Mouse (Mus musculus) spleen, postnatal 36 days (tissue): ENCODE measurements around the gene Abcc5.
"Not testable (repeated sequence)": the region's sequence is repeated elsewhere in the genome, so short reads cannot be mapped to it uniquely, and the experiment has no call there.

Source experiments
- DNase-seq, 2 experiments: peaks; one replicate each; pipeline ENCODE4 v3.0.0; 2022; ENCODE audit warnings: low spot score in 2 of 2, mixed read lengths in 1 of 2

The Abcc5 gene

DNA sequence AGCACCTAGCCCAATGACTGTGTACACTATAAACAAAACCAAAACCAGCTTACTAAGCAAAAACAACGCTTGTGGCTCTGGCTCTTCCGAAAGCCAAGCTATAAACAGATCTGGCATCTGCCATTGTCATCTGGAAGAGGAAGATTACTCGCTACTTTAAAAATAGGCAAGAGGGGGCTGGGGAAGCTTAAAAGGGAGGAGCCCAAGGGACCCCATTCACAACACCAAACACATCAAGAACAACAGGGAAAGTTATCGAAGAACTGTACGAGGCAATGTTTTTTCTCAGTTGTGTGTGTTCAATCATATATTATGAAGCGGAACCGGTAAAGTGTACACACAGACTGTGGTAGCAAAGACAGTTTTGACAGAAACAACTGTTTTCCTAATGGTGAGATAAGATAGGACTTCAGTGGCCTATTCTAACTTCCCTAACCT lies 1.9 kb downstream of the Abcc5 start:
- DNase-seq, result no peak

DNA sequence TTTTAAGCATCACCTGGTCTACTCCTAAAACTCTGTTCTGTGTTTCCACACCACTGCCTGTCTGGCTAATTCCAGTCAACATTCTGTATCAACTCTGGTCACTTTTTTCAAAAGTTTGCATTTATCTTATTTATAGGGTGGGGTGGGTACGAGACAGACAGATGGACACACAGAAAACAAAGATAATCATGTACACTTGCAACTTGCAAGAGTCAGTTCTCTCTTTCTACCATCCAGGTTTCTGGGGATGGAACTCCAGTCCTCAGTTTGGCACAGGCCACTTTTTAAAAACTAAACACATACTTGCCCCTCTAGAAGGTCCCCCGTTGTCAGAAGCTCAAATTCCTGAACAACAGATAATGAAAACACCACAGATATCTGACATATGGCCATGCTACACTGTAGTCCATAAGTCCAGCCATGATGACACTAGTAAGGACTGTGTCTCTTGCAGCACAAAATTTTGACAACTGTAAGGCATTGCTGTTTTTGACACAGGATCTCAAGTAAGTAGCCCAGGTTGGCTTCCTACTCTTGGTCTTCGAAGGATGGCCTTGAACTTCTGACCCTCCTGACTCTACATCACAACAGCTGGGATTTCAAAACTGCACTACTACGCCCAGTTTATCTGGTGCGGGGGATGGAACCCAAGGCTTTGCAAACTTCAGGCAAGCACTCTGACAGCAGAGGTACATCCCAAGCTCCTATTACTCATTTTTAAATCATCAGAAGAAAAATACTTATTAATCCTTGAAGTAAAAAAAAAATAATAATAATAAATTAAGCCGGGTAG lies 3.1 kb downstream of the Abcc5 start:
- no peak for DNase-seq

DNA sequence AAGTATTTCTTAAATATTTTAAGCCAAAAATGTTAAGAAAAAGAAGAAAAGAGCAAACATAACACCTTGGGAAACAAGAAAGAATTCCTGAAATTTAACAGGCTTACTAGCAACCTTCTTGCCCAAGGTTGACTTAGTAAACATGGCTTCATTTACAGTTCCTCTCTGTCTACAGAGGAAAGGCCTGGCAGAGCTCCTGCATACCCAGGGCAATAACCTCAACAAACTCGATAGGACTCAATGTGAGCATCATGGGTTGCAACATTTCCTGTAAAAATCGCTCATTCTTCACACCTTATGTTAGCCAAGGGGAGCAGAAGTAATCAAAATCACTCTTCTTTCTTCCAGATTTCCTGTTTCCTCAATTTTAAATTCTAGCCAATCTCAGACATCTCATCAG lies 8.1 kb downstream of the Abcc5 start:
- no peak for DNase-seq

DNA sequence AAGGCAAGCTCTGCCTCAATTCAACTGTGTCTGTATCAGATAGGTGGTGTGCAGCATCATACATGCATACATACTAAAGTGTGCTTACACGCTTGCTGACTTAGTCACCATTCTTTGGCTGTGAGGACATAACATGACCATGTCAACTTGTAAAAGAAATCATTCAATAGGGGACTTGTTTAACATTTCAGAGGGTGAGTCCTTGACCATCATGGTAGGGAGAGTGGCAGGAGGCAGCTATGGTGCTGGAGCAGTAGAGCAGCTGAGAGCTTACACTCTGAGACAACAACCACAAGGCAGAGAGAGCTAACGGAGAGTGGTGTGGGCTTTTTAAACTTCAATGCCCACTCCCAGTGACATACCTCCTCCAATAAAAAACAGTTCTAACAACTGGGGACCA lies 9.9 kb downstream of the Abcc5 start:
- no peak for DNase-seq

DNA sequence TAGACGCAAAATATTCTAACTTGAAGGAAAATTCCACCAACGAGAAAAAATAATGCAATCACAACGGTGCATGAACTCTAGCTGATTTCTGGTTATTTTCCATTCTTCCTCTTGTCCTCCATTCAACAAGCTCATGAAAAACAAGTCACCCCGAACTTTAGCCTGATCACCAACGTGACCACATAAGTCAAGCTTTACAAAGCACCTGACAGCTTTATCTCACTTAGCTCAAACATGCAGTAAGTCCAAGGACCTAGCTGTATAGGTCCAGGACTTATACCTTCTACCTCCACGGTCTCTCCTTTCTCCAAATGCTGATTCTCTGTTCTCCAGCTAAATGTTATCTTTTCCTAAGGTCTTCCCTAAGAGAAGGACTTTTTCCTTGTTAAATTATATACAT lies 10.4 kb downstream of the Abcc5 start:
- DNase-seq, result no peak

DNA sequence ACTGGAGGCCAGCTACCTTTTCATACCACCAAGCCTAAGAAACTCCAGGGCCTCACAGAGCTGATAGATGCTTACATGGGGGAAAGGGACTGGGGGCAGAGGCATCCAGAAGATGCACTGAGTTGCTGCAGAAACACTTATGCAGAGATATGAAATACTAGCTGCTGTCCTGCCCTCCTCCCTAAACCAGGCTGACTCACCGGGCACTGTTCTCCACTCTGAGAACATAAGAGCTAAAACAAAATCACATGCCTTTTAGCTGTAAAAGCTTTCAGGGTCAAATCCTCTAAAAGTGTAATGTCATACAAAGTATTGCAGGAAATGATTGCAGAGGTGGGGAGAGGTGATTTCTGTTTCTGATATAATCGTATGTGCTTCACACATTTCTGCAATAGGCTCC lies 11.0 kb downstream of the Abcc5 start:
- DNase-seq, result no peak

DNA sequence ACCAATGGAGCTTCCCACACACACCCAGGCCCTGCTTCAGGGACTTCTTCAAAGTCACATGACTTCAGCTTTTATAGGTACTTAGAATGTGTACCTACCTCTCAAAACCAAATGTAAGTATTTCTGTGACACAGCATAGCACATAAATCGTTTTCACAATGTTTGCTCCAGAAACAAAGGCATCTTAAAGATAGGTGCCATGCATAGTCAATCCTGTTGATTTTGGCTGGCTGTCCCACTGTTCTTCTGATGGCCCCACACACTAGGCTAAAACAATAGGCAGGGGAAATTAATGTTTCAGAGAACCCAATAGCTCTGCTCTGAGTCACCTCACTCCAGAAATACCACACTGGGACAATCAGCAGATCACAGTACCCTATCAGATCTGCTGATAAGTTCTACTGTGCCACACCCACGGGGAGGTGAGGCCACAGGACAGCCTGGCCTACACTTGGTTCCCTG lies 12.3 kb downstream of the Abcc5 start:
- no peak for DNase-seq

DNA sequence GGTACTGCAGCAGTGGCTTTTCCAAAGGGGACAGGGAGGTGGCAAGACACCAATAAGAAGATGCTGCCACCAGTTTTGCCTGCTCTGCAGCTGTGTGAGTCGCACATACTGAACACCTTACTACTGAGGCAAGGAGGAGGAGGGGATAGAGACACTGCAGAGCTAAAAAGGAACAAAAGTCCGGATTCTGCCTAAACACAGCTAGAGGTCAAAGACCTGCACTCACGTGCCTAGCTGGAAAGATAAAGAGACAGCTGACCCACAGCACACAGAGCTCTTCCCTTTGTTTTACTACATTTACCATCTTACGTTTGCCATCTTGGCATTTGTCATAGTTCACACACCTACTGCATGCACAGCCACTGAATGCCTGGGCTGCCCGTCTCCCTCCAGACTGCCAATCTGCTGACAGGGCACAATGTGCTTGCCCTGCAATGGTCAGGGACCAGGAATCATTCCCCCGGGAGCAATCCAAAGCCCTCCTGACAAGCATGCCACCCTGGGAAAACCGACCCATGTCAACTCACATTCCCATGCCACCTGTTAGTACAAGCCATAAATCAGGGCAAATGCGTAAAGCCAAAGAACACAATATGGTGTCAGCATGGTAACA lies 14.1 kb downstream of the Abcc5 start:
- no peak for DNase-seq

DNA sequence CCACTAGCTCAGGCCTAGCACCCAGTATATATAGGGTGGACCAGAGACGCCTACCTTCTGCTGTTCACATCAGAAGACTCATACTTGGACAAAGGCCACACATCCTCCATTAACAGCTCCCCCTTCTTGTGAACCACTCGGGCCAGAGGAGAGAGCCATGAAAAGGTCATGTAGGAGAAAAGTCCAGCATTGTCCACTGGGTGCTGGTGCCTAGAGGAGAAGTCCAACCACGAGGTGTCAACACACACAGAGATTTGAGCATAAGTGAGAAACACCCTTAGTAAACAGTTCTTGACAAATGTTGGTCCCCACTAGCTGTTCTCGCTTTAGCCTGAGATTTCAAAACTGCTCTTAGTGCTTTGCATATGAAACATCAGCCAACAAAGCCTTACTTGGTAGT lies 20.9 kb downstream of the Abcc5 start:
- no peak for DNase-seq

DNA sequence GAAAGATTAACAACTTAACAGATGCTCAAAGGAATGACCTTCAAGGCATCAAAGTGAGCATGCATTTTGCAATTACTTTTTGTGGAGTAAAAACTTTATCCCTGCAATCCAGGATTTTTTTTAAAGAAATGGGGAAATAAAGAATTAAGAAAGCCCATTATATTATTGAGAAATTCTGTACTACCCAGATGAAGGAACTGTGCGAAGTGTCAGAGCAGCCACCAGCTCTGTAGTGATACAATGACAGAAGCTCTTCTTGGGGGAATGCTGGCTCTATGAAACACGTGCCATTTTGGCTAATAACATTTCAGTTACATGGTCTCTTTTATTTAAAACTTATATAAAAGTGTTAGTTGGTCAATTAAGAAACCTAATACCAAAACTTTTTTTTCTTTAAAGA lies 22.9 kb downstream of the Abcc5 start:
- no peak for DNase-seq

DNA sequence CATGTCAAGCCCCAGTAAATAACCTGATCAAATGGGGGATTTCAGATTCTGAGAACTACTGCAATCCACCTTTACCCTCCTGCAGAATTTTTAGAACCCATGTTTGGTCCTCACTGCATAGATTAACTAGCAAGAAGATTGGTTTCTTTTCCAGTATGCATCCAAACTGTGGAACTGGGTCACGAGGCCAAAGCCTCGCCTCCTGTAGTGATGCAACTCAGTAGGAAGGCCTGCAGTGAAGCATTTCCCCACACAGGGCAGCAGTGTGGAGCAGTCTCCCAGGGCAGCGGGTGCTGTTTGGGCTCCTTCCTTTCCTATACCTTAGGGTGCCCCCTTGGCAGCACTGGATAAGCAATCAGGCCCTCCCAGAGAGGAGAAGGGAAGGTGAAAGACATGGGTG lies 24.6 kb downstream of the Abcc5 start:
- no peak for DNase-seq

DNA sequence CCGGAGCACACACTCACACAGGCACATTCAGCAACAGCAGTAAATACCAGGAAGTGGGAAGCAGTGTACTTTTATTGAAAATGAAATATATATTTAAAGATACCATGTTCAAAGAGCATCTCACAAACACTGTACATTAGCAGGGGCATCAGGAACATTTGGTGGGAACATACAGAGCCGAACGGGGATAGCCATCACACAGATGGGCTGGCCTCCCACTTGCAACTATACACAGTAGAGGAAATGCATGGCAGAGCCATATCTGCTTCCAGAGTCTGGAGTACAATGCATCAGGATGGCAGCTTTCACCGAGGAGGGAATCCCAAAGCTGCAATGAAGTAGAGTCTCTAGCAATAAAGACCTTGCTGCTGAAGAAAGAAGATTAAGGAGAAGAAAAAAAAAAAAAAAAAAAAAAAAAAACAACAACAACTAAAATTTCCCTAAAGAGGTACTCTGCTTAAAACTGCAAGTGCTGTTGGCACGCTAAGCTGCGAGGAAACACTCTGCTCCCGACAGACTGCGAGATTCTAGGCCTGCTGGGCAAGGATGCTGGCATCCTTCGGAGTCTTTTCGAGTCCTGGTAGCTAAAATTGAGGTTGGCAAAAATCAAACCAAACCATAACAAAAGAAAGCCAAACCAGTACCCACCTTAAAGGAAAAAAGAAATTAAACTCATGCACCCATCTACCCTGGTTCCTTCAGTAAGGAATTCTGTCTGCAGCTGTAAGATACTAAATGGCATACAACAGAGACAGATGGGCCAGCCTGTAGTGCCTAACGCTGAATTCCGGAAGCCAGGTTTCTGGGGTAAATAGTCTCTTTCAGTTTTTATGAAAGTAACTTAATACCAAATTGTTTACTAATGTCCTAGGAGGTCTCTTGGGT lies 25.2 kb downstream of the Abcc5 start:
- DNase-seq, result no peak

DNA sequence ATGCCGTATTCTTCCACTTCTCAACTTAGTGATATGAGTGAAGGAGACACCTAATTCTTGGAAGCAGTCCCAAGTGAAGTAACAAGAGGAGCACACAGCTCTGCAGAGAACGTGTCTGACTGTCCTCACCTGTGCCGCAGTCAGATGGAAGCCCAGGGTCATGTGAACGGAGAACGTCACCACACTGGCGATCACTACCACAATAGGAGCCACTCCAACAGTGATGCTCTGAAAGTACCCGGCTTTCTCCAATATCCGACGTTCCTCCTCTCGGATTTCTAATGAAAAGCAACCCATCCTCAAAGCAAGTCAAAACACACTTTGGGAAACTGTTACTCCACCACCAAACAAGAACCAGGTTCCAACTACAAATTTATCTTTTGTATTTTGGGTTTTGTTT lies 29.3 kb downstream of the Abcc5 start:
- DNase-seq, result no peak

DNA sequence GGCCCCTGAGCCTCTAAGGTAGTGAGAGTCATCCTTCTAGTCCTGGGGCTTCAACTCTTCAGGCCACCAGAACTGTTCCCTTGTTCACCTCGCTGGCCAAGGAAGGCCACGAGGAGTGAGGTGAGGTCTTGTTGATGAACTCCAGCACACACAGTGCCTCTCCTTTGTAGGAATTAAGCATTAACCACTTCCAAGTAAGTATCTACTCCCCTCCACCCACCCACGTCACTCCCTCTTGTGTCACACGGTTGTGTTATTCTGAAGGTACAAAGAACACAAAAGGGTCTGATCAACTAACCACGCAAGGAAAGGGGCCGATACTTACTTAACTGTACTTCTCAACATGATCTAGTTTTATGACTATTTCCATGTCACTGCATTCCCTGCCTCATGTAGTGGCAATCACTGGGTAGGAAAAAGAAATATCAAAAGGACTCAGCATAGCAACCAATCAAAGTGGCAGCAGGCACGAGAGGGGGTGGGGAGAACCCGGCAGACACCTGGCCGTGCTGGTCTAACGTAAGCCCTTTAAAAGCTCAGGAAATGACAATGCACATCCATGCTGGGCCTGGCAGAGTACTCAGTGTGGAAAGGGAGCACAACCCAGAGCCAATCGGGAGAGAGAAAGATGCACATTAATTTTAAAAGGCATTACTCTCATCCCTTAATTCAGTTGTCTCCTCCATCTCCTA lies 30.8 kb downstream of the Abcc5 start:
- DNase-seq, result no peak

DNA sequence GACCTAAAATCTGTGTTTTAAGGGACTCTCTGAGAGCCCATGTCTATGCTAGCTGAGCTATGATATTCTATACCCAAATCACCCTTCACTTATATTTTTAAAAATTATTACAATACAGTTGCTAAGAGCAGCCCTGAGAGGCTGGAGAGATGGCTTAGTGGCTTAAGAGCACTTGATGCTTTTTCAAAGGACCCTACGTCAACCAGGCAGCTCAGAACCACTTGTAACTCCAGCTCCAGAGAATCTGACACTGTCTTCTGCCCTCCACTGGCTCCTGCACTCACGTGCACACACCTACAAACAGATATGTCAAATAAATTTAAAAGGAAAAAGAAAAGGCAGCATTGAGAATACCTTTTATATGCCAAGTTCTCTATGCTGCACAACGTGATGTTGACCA lies 34.4 kb downstream of the Abcc5 start:
- DNase-seq, result no peak

DNA sequence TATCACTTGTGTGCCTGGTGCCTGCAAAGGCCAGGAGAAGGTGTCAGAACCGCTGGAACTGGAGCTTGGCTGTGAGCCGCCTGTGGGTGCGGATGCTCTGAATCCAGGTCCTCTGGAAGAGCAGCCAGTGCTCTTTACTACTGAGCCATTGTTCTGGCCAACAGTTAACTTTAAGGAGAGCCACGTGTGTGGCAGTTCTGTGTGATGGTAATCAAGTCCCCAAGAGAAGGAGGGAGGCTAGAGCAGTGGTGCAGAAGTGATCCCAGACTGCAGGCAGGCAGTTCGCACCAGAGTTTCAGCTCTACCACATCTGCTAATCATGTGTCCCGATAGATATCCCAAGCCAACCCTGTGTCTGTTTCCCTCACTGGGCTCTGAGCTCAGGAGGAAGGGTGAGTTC lies 36.0 kb downstream of the Abcc5 start:
- no peak for DNase-seq

DNA sequence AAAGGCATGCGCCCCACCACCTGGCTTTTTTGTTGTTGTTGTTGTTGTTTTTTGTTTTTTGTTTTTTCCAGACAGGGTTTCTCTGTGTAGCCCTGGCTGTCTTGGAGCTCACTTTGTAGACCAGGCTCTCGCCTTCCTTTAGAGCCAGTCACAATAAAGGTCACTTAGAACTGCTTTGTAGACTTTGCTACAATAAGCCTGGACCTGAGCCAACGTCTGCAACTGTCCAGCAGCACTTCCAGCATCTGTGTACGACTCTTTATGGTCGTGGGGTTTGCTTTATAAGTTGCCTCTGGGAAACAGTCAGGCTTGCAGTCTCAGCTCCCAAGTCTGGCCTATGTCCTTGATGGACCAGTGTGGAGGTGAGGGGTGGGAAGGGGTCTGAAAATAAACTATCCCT lies 45.2 kb downstream of the Abcc5 start:
- DNase-seq, result no peak

DNA sequence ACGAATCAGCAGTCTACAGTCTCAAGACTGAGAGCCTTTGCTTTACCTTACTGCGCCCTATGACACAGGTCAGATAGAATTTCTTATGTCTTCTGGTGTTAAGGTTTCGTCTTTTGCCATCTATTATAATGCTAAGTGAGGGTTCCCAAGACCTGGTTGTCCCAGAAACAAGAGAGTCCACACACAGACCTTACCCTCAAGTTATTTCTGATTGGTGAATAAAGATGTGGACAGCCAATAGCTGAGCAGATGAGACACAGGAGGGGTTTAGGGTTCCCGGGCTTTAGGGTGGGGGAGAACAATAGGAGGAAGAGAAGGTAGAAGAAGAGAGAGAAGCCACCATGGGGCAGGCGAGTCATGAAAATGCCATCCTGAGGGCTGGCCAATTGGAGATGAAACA lies 50.9 kb downstream of the Abcc5 start:
- no peak for DNase-seq

DNA sequence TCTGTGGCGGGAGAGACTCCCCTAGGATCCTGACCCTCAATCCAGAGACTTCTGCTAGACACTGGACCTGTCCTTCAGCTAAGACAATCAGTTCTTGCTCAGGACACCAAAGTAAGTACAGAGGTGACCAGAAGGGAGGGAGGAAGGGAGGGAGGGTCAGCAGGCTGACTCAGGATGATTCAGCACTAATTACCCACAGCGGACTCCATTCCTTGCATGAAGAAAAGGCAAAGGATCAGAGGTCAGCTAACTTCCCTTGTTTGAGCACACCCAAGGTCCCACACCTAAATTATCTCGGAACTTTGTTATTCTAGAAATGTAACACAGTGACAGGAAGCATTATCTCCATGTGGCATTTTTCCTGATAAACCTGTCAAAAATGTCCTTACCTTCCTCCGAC lies 54.5 kb downstream of the Abcc5 start:
- no peak for DNase-seq

DNA sequence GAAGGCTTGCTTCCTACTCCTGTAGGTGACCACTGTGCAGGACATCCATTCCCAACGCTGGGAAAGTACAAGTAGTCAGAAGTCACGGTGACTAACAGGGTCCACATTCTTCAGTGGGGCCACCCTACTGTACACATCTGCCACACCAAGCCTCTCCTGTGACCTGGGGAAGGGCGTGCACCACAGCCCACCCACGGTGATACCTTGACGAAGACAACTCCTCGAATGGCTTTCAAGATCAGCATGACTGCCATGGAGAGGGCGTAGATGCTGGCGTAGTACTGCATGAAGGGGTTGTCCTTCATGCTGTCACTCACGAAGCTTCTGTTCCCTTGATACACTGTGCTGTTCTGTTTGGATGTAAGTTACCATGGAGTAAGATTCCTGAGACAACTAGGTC lies 58.0 kb downstream of the Abcc5 start:
- DNase-seq, result no peak

DNA sequence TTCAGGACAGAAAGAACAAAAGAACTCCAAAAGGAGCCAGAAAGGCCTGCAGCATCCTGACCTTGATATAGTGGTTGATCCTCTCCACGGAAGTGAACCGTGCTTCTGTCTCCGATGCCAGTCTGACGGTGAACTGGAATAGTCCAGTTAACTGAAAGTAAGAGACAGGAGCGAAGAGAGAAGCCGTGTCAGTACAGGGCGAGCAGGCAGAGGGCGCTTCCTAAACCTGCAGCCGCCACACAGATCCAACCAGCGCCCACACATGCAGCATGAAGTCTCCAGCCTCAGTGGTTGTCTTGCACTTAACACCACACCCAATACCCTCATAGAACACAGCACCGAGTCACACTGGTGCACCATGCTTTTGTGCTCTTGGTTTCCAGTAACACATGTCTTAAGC lies 64.1 kb downstream of the Abcc5 start:
- no peak for DNase-seq

DNA sequence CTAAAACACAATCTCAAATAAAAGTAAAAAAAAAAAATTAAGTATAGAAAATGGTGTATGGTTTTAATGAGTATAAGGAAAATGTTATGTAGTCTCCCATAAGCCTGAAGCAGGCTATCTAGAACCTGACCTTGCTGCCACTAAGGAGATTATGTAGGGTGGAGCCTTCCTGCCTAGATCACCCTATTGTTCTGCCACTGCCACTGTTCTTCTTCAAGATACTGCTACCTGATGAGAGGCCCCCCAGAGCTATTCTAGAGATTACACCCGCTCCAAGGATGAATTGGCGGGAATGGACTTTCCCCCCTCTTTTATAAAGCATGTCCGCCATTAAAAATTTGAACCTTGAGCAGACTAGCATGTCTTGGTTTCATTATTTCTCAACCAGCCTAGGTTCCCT lies 64.7 kb downstream of the Abcc5 start:
- DNase-seq, result not testable (repeated sequence)
